Mouse (Mus musculus) lung, postnatal 0 days (tissue): ENCODE data around the gene Apoc4.

Source experiments
- CTCF ChIP-seq: IDR thresholded peaks from 2 replicates; pipeline ENCODE4 v1.5.1; 2016; ENCODE audit warnings: antibody characterized with exemption, mild to moderate bottlenecking
- EP300 ChIP-seq: IDR thresholded peaks from 2 replicates; pipeline ENCODE4 v1.6.1; 2016; ENCODE audit warnings: antibody characterized with exemption, mild to moderate bottlenecking, control low read depth

DNA sequence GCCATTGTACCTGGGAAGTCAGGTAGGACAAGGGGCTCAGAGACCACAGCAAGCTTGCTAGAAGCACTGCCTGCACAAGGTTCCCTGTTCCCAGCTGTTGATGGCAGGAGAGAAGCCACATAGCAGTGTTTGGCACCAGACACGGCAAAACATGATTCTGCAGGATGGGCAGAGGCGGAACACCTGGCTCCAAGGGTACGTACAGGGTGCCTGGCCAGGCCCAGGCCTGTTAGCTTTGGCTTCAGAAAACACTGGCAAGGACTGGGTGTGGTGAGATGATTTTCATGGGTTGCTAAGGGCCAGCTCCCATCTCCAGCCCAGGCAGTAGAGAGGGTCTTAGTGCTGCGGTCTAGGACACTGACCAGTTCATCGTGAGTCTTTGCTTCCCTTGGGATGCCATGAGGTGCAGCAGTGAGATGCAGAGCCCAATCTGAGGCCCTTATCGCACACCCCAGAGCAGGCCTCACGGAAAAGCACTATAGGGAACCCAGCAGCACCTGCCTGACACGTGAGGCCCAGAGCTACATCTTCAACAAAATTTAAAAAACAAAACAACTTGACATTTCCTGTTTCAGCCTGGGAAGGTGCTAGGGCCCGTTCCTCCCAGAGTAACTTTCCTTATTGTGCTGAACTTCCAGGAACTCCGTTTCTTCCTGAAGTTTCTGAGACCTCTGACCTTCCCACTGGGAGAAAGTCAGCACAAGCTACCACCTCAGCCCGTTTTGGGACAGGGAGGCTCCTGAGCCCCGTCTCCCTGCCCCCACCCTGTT lies 19.2 kb upstream of the Apoc4 start:
- TF ChIP-seq CTCF = no peak
- no peak for TF ChIP-seq EP300
